Comparison of ENCODE assay signal across 31 mouse cellular contexts in genomic region chr17:56929101-56929500, GRCm38 (mm10). TPM values are rescaled to one million over a fixed set of nuclear protein-coding genes. Genes with fewer than 3 reads are reported as not detected.
DNase-seq lines count a peak whose midpoint lies in the region; ATAC-seq and TF ChIP-seq lines count a peak whose summit lies in the region.
"Had no signal": no experiment of that assay in that cellular context is flagged by ENCODE, and none has a peak within 500 bp of the region (broad histone marks: within the 10 kb centered on the region; RNA-seq: fewer than 3 reads in every experiment).

No protein-coding gene starts in this region.

- no peaks in the 10 kb centered on the region for H3K27me3 ChIP-seq in heart, embryonic 13.5 days (replicated peaks)
- H3K27me3 ChIP-seq in megakaryocyte, embryonic 14.5 days (replicated peaks), result no peaks in the 10 kb centered on the region
- no peaks in the 10 kb centered on the region for H3K27me3 ChIP-seq in lung, postnatal 0 days (replicated peaks; ENCODE audit: insufficient read depth, low read length)
- H3K27me3 ChIP-seq: hindbrain, embryonic 13.5 days had no signal

- TF ChIP-seq EP300 in lung, postnatal 0 days (IDR thresholded peaks at IDR 0.05), result no peak

- no peaks in the 10 kb centered on the region for H3K9me3 ChIP-seq in heart, embryonic 13.5 days
- no peaks in the 10 kb centered on the region for H3K9me3 ChIP-seq in megakaryocyte, embryonic 14.5 days
- H3K9me3 ChIP-seq in lung, postnatal 0 days (ENCODE audit: low read length), result no peaks in the 10 kb centered on the region
- H3K9me3 ChIP-seq: forebrain, embryonic 10.5 days; G1E; hindbrain, embryonic 13.5 days; midbrain, embryonic 10.5 days had no signal

- no peak for ATAC-seq in heart, embryonic 13.5 days (ENCODE audit: extremely low read depth, insufficient number of reproducible peaks, low FRiP score, low TSS enrichment)
- ATAC-seq in megakaryocyte, adult 5-6 weeks (ENCODE audit: poor library complexity, severe bottlenecking), result no peak
- ATAC-seq in lung, postnatal 0 days, result no peak
- ATAC-seq: CD4-positive, CD25-positive, alpha-beta regulatory T cell, adult 4 months; forebrain, postnatal 0 days; inflammation-experienced regulatory T-cells, adult 6 months had no signal

- H3K27ac ChIP-seq in heart, embryonic 13.5 days (replicated peaks), result peak overlapping the region; percentile 63
- H3K27ac ChIP-seq in lung, postnatal 0 days (ENCODE audit: low read length), result no peak overlapping the region
- H3K27ac ChIP-seq: forebrain, embryonic 10.5 days; hindbrain, embryonic 13.5 days; layer of hippocampus, adult 2 months; midbrain, embryonic 10.5 days had no signal

- DNase-seq in adrenal gland, adult 2 months, result peak; percentile 46
- DNase-seq in adrenal gland, postnatal 25 days, result no peak
- DNase-seq in heart, postnatal 4 days, result no peak
- DNase-seq in lung, postnatal 0 days (ENCODE audit: low spot score), result no peak
- DNase-seq: adrenal gland, postnatal 10 days; cerebellum, adult 18-20 months; cerebellum, postnatal 36 days; forebrain, postnatal 0 days; kidney, adult 2 months; kidney, postnatal 10 days; layer of hippocampus, postnatal 36 days; lung, adult 18-20 months; right cerebral cortex, adult 18-20 months; thymus, postnatal 25 days had no signal

- H3K9ac ChIP-seq in heart, embryonic 13.5 days, result peak overlapping the region; percentile 2; the same call in 1 of the 2 replicates
- H3K9ac ChIP-seq in lung, postnatal 0 days (replicated peaks; ENCODE audit: low read depth), result no peak overlapping the region
- H3K9ac ChIP-seq: forebrain, postnatal 0 days; hindbrain, embryonic 13.5 days had no signal

- no peak overlapping the region for H3K4me3 ChIP-seq in heart, embryonic 13.5 days
- peak overlapping the region; percentile 24 for H3K4me3 ChIP-seq in megakaryocyte, embryonic 14.5 days (replicated peaks)
- H3K4me3 ChIP-seq in lung, postnatal 0 days (ENCODE audit: low read depth, low read length), result no peak overlapping the region
- H3K4me3 ChIP-seq: forebrain, embryonic 10.5 days; hindbrain, embryonic 13.5 days; layer of hippocampus, adult 2 months; midbrain, embryonic 10.5 days had no signal

- H3K4me1 ChIP-seq in heart, embryonic 13.5 days, result peaks cover 49% of the 10 kb centered on the region
- peaks cover 83% of the 10 kb centered on the region for H3K4me1 ChIP-seq in megakaryocyte, embryonic 14.5 days
- peaks cover 3% of the 10 kb centered on the region; the same call in 1 of the 2 replicates for H3K4me1 ChIP-seq in lung, postnatal 0 days (ENCODE audit: insufficient read depth, low read depth, low read length)

- no peak overlapping the region for H3K4me2 ChIP-seq in heart, embryonic 13.5 days
- H3K4me2 ChIP-seq in lung, postnatal 0 days (replicated peaks; ENCODE audit: low read depth, low read length), result no peak overlapping the region
- H3K4me2 ChIP-seq: hindbrain, embryonic 13.5 days had no signal

- peaks cover 30% of the 10 kb centered on the region for H3K36me3 ChIP-seq in heart, embryonic 13.5 days
- H3K36me3 ChIP-seq in megakaryocyte, embryonic 14.5 days (replicated peaks; ENCODE audit: low read length), result peaks cover 33% of the 10 kb centered on the region
- no peaks in the 10 kb centered on the region for H3K36me3 ChIP-seq in lung, postnatal 0 days (ENCODE audit: insufficient read depth, low read length)

- no peak for TF ChIP-seq CTCF in lung, postnatal 0 days (IDR thresholded peaks at IDR 0.05)

RNA-seq across cellular contexts. Expression of gene Mllt1, which starts 6.1 kb away (rescaled TPM):
- 10 to 100 TPM; 32.9 to 46.8 TPM for total RNA-seq in adrenal gland, adult 2 months (2021)
- 54.8 and 55.0 TPM in 2 replicates for polyA plus RNA-seq in adrenal gland, adult 2 months (2012; rRNA removed)
- total RNA-seq in adrenal gland, postnatal 25 days (2021), result 36.2 and 36.3 TPM in 2 replicates
- 32.6 and 34.8 TPM in 2 replicates for polyA plus RNA-seq in heart, embryonic 13.5 days (2015; fragmentation: Nextera tagmentation; extraction: Ambion mirVana)
- total RNA-seq in heart, postnatal 4 days (2021), result 10 to 100 TPM; 40.5 to 41.6 TPM
- 43.2 and 95.7 TPM in 2 replicates for polyA plus RNA-seq in megakaryocyte, embryonic 14.5 days (2012; ENCODE audit: insufficient read depth, low replicate concordance)
- total RNA-seq in megakaryocyte, adult 5-6 weeks (2015), result 10.6 and 11.0 TPM in 2 replicates
- 11.2 and 15.1 TPM in 2 replicates for total RNA-seq in megakaryocyte, adult 5-6 weeks (2017)
- 17.7 TPM in 2 replicates for polyA plus RNA-seq in lung, postnatal 0 days (2015; fragmentation: Nextera tagmentation; extraction: Ambion mirVana)

RNA-seq across cellular contexts. Expression of gene Acer1, which starts 52.8 kb away (rescaled TPM):
- under 1 TPM in 1 of 2 experiments, not detected in 1; 0.23 TPM for total RNA-seq in adrenal gland, adult 2 months (2021)
- 0.42 and 0.51 TPM in 2 replicates for polyA plus RNA-seq in adrenal gland, adult 2 months (2012; rRNA removed)
- total RNA-seq in adrenal gland, postnatal 25 days (2021), result 0.38 and 0.70 TPM in 2 replicates
- polyA plus RNA-seq in heart, embryonic 13.5 days (2015; fragmentation: Nextera tagmentation; extraction: Ambion mirVana), result 0.06 TPM in 1 of 2 replicates, not detected in the other
- not detected for total RNA-seq in heart, postnatal 4 days (2021)
- polyA plus RNA-seq in megakaryocyte, embryonic 14.5 days (2012; ENCODE audit: insufficient read depth, low replicate concordance), result not detected in 2 replicates
- not detected in 2 replicates for total RNA-seq in megakaryocyte, adult 5-6 weeks (2015)
- total RNA-seq in megakaryocyte, adult 5-6 weeks (2017), result 0.04 TPM in 1 of 2 replicates, not detected in the other
- not detected in 2 replicates for polyA plus RNA-seq in lung, postnatal 0 days (2015; fragmentation: Nextera tagmentation; extraction: Ambion mirVana)
- total RNA-seq: adrenal gland, postnatal 10 days; forebrain, postnatal 0 days; G1E; gastrocnemius, adult 18-20 months; gastrocnemius, postnatal 4 days; layer of hippocampus, adult 2 months; layer of hippocampus, postnatal 36 days; left cerebral cortex, postnatal 25 days; monocyte, adult 5-6 weeks had no signal
- polyA plus RNA-seq: forebrain, embryonic 10.5 days; forebrain, postnatal 0 days; G1E; hindbrain, embryonic 13.5 days; inflammation-experienced regulatory T-cells, adult 6 months; kidney, adult 2 months; midbrain, embryonic 10.5 days; neural tube, embryonic 11.5 days had no signal

RNA-seq across cellular contexts. Expression of gene 1700061G19Rik, which starts 53.8 kb away (rescaled TPM):
- 1 to 10 TPM; 2.7 to 5.1 TPM for total RNA-seq in adrenal gland, adult 2 months (2021)
- polyA plus RNA-seq in adrenal gland, adult 2 months (2012; rRNA removed), result 0.07 and 0.13 TPM in 2 replicates
- total RNA-seq in adrenal gland, postnatal 25 days (2021), result 5.4 and 8.9 TPM in 2 replicates
- 0.24 and 0.37 TPM in 2 replicates for polyA plus RNA-seq in heart, embryonic 13.5 days (2015; fragmentation: Nextera tagmentation; extraction: Ambion mirVana)
- total RNA-seq in heart, postnatal 4 days (2021), result under 1 TPM; 0.16 to 0.21 TPM
- polyA plus RNA-seq in megakaryocyte, embryonic 14.5 days (2012; ENCODE audit: insufficient read depth, low replicate concordance), result 0.36 TPM in 1 of 2 replicates, not detected in the other
- total RNA-seq in megakaryocyte, adult 5-6 weeks (2015), result 0.32 and 0.40 TPM in 2 replicates
- total RNA-seq in megakaryocyte, adult 5-6 weeks (2017), result 0.07 and 0.53 TPM in 2 replicates
- polyA plus RNA-seq in lung, postnatal 0 days (2015; fragmentation: Nextera tagmentation; extraction: Ambion mirVana), result 0.15 and 0.23 TPM in 2 replicates
- total RNA-seq: gastrocnemius, adult 18-20 months; gastrocnemius, postnatal 4 days; left cerebral cortex, postnatal 25 days; monocyte, adult 5-6 weeks had no signal
- polyA plus RNA-seq: G1E; small intestine, adult 2 months had no signal

RNA-seq across cellular contexts. Expression of gene Acsbg2, which starts 54.9 kb away (rescaled TPM):
- under 1 TPM; 0.20 to 0.59 TPM for total RNA-seq in adrenal gland, adult 2 months (2021)
- polyA plus RNA-seq in adrenal gland, adult 2 months (2012; rRNA removed), result 0.09 and 0.11 TPM in 2 replicates
- total RNA-seq in adrenal gland, postnatal 25 days (2021), result 0.71 and 0.76 TPM in 2 replicates
- not detected in 2 replicates for polyA plus RNA-seq in heart, embryonic 13.5 days (2015; fragmentation: Nextera tagmentation; extraction: Ambion mirVana)
- not detected for total RNA-seq in heart, postnatal 4 days (2021)
- not detected in 2 replicates for polyA plus RNA-seq in megakaryocyte, embryonic 14.5 days (2012; ENCODE audit: insufficient read depth, low replicate concordance)
- total RNA-seq in megakaryocyte, adult 5-6 weeks (2015), result not detected in 2 replicates
- not detected in 2 replicates for total RNA-seq in megakaryocyte, adult 5-6 weeks (2017)
- polyA plus RNA-seq in lung, postnatal 0 days (2015; fragmentation: Nextera tagmentation; extraction: Ambion mirVana), result not detected in 2 replicates
- total RNA-seq: forebrain, postnatal 0 days; gastrocnemius, adult 18-20 months; gastrocnemius, postnatal 4 days; layer of hippocampus, adult 2 months; layer of hippocampus, postnatal 36 days; left cerebral cortex, postnatal 25 days; monocyte, adult 5-6 weeks had no signal
- polyA plus RNA-seq: forebrain, embryonic 10.5 days; forebrain, postnatal 0 days; G1E; inflammation-experienced regulatory T-cells, adult 6 months; limb, embryonic 14.5 days; midbrain, embryonic 10.5 days; neural tube, embryonic 11.5 days; small intestine, adult 2 months had no signal
